Mouse (Mus musculus) bone marrow, adult 2 months (tissue): ENCODE results near the gene Gm20481. TPM values are rescaled to one million over a fixed set of nuclear protein-coding genes. Genes with fewer than 3 reads are reported as not detected.
"Not testable (repeated sequence)": the region's sequence is repeated elsewhere in the genome, so short reads cannot be mapped to it uniquely, and the experiment has no call there.

Experiments
- H3K27ac ChIP-seq: fragments of 200-500 bp; 2 replicates; pipeline ENCODE4 v1.5.1; 2012; ENCODE audit warnings: low read depth, mild to moderate bottlenecking, control low read depth, inconsistent platforms, low read length; ENCODE audit not compliant: control insufficient read depth, poor library complexity, insufficient read depth
- H3K4me1 ChIP-seq: fragments of 200-500 bp; 2 replicates; pipeline ENCODE4 v1.6.1; 2011; ENCODE audit warnings: low read length; ENCODE audit not compliant: control insufficient read depth, insufficient read depth
- H3K4me3 ChIP-seq: fragments of 200-500 bp; replicated peaks from 2 replicates; pipeline ENCODE3; 2011; ENCODE audit warnings: mild to moderate bottlenecking, low read depth, low read length, control low read depth; ENCODE audit not compliant: control insufficient read depth
- CTCF ChIP-seq: fragments of 200-500 bp; IDR thresholded peaks from 2 replicates; pipeline ENCODE4 v1.5.1; 2011; ENCODE audit warnings: low read length, control low read depth; ENCODE audit not compliant: control insufficient read depth, insufficient read depth
- POLR2A ChIP-seq: fragments of 200-500 bp; IDR thresholded peaks from 2 replicates; pipeline ENCODE4 v1.6.1; 2011; ENCODE audit warnings: low read depth, mild to moderate bottlenecking, control low read depth, low read length, borderline replicate concordance; ENCODE audit not compliant: control insufficient read depth
- WGBS: fragments of 180-500 bp; shearing (Covaris S2); methylation state at CpG from one replicate; pipeline ENCODE4 v1.1.7; 2018; 5-methylcytosine and 5-hydroxymethylcytosine counted together
- polyA plus RNA-seq: library from polyadenylated mRNA; stranded (reverse); fragments of >200 nt; gene quantifications from 2 replicates; pipeline ENCODE4 v1.2.4, GENCODE M21; 2011; ENCODE audit warnings: low replicate concordance; ENCODE audit not compliant: missing spikeins, insufficient read depth, insufficient read length

Gm20481 gene
- polyA plus RNA-seq, 1 experiment, result not detected

- TF ChIP-seq CTCF (no peak), POLR2A (no peak)
- Histone ChIP-seq H3K27ac (no peak overlapping the region), H3K4me3 (no peak overlapping the region), H3K4me1 (no peaks in the 10 kb centered on the region)
- 59% methylated on average over 1 of the region's 1 CpGs for WGBS
Observed at GRCm38 (mm10) chr17:34964640-34965049, 5.1 kb upstream of the Gm20481 start.

- Histone ChIP-seq H3K4me3 (no peak overlapping the region), H3K27ac (no peak overlapping the region), H3K4me1 (no peaks in the 10 kb centered on the region)
- 49% methylated on average over 5 of the region's 5 CpGs for WGBS
- no peak for TF ChIP-seq POLR2A
- TF ChIP-seq CTCF, result no peak
Observed at GRCm38 (mm10) chr17:34965627-34966026, 4.1 kb upstream of the Gm20481 start.

DNA sequence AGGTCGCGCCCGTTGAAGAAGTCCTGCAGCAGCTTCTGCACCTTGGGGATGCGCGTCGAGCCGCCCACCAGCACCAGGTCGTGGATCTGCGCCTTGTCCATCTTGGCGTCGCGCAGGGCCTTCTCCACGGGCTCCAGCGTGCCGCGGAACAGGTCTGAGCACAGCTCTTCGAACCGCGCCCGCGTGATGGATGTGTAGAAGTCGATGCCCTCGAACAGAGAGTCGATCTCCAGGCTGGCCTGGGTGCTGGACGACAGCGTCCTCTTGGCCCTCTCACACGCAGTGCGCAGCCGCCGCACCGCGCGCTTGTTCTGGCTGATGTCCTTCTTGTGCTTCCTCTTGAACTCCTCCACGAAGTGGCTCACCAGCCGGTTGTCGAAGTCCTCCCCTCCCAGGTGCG, 1.1 kb downstream of the Gm20481 start:
- not testable (repeated sequence) for H3K4me3 ChIP-seq, H3K4me1 ChIP-seq, H3K27ac ChIP-seq
- 52% methylated on average over 21 of the region's 37 CpGs for WGBS

- not testable (repeated sequence) for H3K4me1 ChIP-seq, H3K27ac ChIP-seq
- 2% methylated on average over 30 of the region's 43 CpGs for WGBS
- H3K4me3 ChIP-seq, result peak overlapping the region; percentile 21
Observed at GRCm38 (mm10) chr17:34971694-34972068, 2.0 kb downstream of the Gm20481 start.

DNA sequence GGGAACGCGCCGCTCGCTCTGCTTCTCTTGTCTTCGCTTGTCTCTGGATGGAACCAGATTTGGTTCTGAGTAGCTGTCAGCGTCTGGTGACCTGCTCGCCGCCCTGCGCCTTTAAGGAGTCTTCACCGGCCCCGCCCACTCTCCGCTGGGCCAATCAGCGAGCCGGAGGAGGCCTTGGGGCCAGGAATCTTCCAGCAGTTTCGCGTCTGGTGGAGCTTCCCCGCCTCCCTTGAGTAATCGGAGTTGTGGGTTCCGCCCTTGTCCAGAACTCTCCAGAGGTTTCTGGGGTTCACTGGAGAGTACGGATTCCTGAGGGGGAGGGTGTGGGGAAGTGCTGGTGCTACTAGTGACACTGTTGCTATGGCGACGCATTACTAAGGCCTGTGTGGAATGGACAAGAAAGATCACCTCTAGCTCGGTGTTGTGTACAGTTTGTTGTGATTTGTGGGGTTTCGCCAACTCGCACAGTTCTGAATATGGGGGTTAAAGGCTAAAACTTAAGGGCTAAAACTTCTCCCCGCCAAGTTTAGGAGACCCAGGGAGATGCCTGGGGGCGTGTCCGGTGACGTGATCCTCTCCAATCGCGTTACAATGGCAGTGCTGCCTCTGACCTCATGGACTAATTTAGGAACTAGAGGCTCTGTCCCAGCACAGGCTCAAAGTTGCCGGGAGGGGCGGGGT, 2.5 kb downstream of the Gm20481 start, which contains the start of the genes Hspa1a and Hspa1l:
TSS of gene Hspa1a (minus strand) at position 88 of the 681 bp plus-strand sequence.
TSS of gene Hspa1l (plus strand) at position 635 of the 681 bp plus-strand sequence.
- under 1% methylated on average over 30 of the region's 33 CpGs for WGBS

DNA sequence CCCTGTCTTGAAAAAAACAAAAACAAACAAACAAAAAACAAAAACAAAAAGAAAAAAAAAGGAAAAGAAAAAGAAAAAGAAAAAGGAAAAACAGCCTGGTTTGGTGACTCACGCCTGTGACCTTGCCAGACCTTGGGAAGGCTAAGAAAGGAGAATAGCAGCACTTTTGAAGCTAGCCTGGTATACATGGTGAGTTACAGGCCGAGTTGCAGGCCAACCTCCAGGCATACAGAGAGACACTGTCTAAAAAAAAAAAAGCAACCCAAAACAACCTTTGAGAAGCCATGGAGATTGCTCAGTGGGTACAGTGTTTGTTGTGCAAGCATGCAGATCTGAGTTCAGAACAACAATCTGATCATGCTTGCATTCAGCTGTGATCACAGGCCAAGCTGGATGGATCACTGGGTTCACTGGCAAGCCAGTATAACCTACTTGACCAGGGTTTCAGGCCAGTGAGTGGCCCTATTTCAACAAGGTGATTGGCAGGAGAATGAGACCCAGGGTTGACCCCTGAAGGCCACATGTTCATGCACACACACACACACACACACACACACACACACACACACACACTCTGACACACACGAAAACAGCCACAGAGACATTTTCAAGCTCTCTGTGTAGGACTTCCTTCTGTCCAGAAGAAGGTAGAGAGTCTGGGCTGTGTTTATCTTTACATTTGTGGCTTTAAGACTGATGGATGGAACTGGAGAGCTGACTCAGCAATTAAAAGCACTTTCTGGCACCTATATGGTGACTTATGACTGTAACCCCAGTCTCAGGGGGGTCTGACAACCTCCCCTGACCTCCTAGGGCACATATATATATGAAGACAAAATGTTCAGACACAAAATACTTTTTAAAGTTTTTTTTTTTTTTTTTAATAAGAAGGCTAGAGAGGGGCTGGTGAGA, 6.1 kb downstream of the Gm20481 start:
- 77% methylated on average over 3 of the region's 3 CpGs for WGBS
- Histone ChIP-seq H3K27ac (no peak overlapping the region), H3K4me1 (no peaks in the 10 kb centered on the region; the same call in 1 of the 2 replicates), H3K4me3 (no peak overlapping the region)
- no peak for TF ChIP-seq CTCF
- no peak for TF ChIP-seq POLR2A

More for the DNA sequence above, 2.5 kb downstream of the Gm20481 start, which contains the start of the genes Hspa1a and Hspa1l:
- H3K27ac ChIP-seq, H3K4me1 ChIP-seq: not testable (repeated sequence)
- H3K4me3 ChIP-seq, result peak within 1 kb of the TSS; percentile 23

- Histone ChIP-seq H3K4me1 (no peaks in the 10 kb centered on the region; the same call in 1 of the 2 replicates), H3K4me3 (no peak overlapping the region), H3K27ac (no peak overlapping the region)
- 93% methylated on average over 20 of the region's 20 CpGs for WGBS
- TF ChIP-seq POLR2A, result no peak
- no peak for TF ChIP-seq CTCF
Observed at GRCm38 (mm10) chr17:34977000-34977399, 7.3 kb downstream of the Gm20481 start.

DNA sequence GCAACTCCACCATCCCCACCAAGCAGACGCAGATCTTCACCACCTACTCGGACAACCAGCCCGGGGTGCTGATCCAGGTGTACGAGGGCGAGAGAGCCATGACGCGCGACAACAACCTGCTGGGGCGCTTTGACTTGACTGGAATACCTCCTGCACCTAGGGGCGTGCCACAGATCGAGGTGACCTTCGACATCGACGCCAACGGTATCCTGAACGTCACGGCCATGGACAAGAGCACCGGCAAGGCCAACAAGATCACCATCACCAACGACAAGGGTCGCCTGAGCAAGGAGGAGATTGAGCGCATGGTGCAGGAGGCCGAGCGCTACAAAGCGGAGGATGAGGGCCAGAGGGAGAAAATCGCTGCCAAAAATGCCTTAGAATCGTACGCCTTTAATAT, 8.5 kb downstream of the Gm20481 start:
- WGBS, result 90% methylated on average over 27 of the region's 27 CpGs

More for the DNA sequence above, 8.5 kb downstream of the Gm20481 start:
- peaks cover 2% of the 10 kb centered on the region for H3K4me1 ChIP-seq
- H3K27ac ChIP-seq, result no peak overlapping the region
- TF ChIP-seq CTCF (no peak), POLR2A (no peak)
- H3K4me3 ChIP-seq, result no peak overlapping the region
